Mouse (Mus musculus) neural tube, embryonic 12.5 days (tissue): ENCODE results near the gene Vmn1r118. TPM values are rescaled to one million over a fixed set of nuclear protein-coding genes. Genes with fewer than 3 reads are reported as not detected.
"Not testable (repeated sequence)": the region's sequence is repeated elsewhere in the genome, so short reads cannot be mapped to it uniquely, and the experiment has no call there.

ENCODE experiments used
- ATAC-seq: fragments of 200-750 bp; cut with Nextera tagmentation; 2 replicates; pipeline ENCODE4 v1.8.0; 2017; ENCODE audit warnings: low read depth, mild to moderate bottlenecking, moderate TSS enrichment, moderate library complexity; ENCODE audit not compliant: low FRiP score
- H3K27ac ChIP-seq: fragments of 300-500 bp; sonication (generic); 2 replicates; pipeline ENCODE4 v1.5.1; 2016
- H3K27me3 ChIP-seq: fragments of 300-500 bp; sonication (generic); replicated peaks from 2 replicates; pipeline ENCODE4 v1.6.1; 2016; ENCODE audit warnings: mild to moderate bottlenecking
- H3K36me3 ChIP-seq: fragments of 300-500 bp; sonication (generic); 2 replicates; pipeline ENCODE4 v1.6.1; 2016; ENCODE audit warnings: mild to moderate bottlenecking
- H3K4me1 ChIP-seq: fragments of 300-500 bp; sonication (generic); 2 replicates; pipeline ENCODE4 v1.6.1; 2016
- H3K4me2 ChIP-seq: fragments of 300-500 bp; sonication (generic); replicated peaks from 2 replicates; pipeline ENCODE4 v1.6.1; 2016; ENCODE audit warnings: mild to moderate bottlenecking
- H3K4me3 ChIP-seq: fragments of 300-500 bp; sonication (generic); 2 replicates; pipeline ENCODE4 v1.5.1; 2016
- H3K9ac ChIP-seq: fragments of 300-500 bp; sonication (generic); 2 replicates; pipeline ENCODE4 v1.6.1; 2016; ENCODE audit warnings: mild to moderate bottlenecking
- H3K9me3 ChIP-seq: fragments of 300-500 bp; sonication (generic); 2 replicates; pipeline ENCODE4 v1.6.1; 2016; ENCODE audit warnings: mild to moderate bottlenecking
- WGBS: fragments of 180-500 bp; shearing (Covaris S2); methylation state at CpG from one replicate; pipeline ENCODE4 v1.1.7; 2016; 5-methylcytosine and 5-hydroxymethylcytosine counted together
- polyA plus RNA-seq: library from polyadenylated mRNA; unstranded; fragments of >200 nt; fragmentation: Nextera tagmentation; extraction: Ambion mirVana; gene quantifications from 2 replicates; pipeline ENCODE4 v1.2.1, GENCODE M21; 2016

Vmn1r118 gene
- polyA plus RNA-seq: not detected in 2 replicates

GRCm38 (mm10) chr7:20912247-20912646 is at the start of gene Vmn1r118:
Gene Vmn1r118 (minus strand): TSS chr7:20912347.
- not testable (repeated sequence) for H3K9ac ChIP-seq, H3K4me1 ChIP-seq
- WGBS: no CpG with 5 or more reads among the region's 2 CpGs

GRCm38 (mm10) chr7:20884021-20884420 is 28.1 kb downstream of the Vmn1r118 start, which contains the start of gene Vmn1r117:
Gene Vmn1r117 (minus strand): TSS chr7:20884121.
- not testable (repeated sequence) for H3K9me3 ChIP-seq, H3K4me2 ChIP-seq, ATAC-seq, H3K4me3 ChIP-seq, H3K27ac ChIP-seq, H3K4me1 ChIP-seq, H3K9ac ChIP-seq, H3K36me3 ChIP-seq, H3K27me3 ChIP-seq
- WGBS: no CpG with 5 or more reads among the region's 2 CpGs

More at GRCm38 (mm10) chr7:20912247-20912646, at the start of gene Vmn1r118:
- not testable (repeated sequence) for H3K9me3 ChIP-seq, H3K4me3 ChIP-seq, ATAC-seq, H3K27ac ChIP-seq, H3K27me3 ChIP-seq, H3K4me2 ChIP-seq, H3K36me3 ChIP-seq

GRCm38 (mm10) chr7:20871956-20872355 is 40.2 kb downstream of the Vmn1r118 start, which contains the start of gene Vmn1r116:
Gene Vmn1r116 (plus strand): TSS chr7:20872256.
- not testable (repeated sequence) for ATAC-seq, H3K27ac ChIP-seq, H3K9me3 ChIP-seq, H3K4me1 ChIP-seq, H3K36me3 ChIP-seq, H3K4me3 ChIP-seq, H3K4me2 ChIP-seq, H3K9ac ChIP-seq, H3K27me3 ChIP-seq
- 60% methylated on average over 3 of the region's 3 CpGs for WGBS

Other genes starting within 250 kb of the Vmn1r118 start
- not detected in 2 replicates for gene Vmn1r107, start 243.4 kb downstream of the Vmn1r118 start, polyA plus RNA-seq
- gene Vmn1r111, start 209.1 kb downstream of the Vmn1r118 start, polyA plus RNA-seq: not detected in 2 replicates
- gene Gm10668, start 181.7 kb downstream of the Vmn1r118 start, polyA plus RNA-seq: not detected in 2 replicates
- gene Vmn1r112, start 141.2 kb downstream of the Vmn1r118 start, polyA plus RNA-seq: not detected in 2 replicates
- not detected in 2 replicates for gene Vmn1r113, start 125.1 kb downstream of the Vmn1r118 start, polyA plus RNA-seq
- gene Vmn1r114, start 100.2 kb downstream of the Vmn1r118 start, polyA plus RNA-seq: not detected in 2 replicates
- gene Vmn1r115, start 67.4 kb downstream of the Vmn1r118 start, polyA plus RNA-seq: not detected in 2 replicates
- gene Vmn1r116, start 40.1 kb downstream of the Vmn1r118 start, polyA plus RNA-seq: not detected in 2 replicates
- not detected in 2 replicates for gene Vmn1r117, start 28.2 kb downstream of the Vmn1r118 start, polyA plus RNA-seq
- not detected in 2 replicates for gene Vmn1r119, start 100.1 kb upstream of the Vmn1r118 start, polyA plus RNA-seq
- not detected in 2 replicates for gene Vmn1r120, start 141.4 kb upstream of the Vmn1r118 start, polyA plus RNA-seq
- not detected in 2 replicates for gene Vmn1r121, start 186.2 kb upstream of the Vmn1r118 start, polyA plus RNA-seq
- not detected in 2 replicates for gene Vmn1r122, start 221.8 kb upstream of the Vmn1r118 start, polyA plus RNA-seq
- gene Vmn1r123, start 249.8 kb upstream of the Vmn1r118 start, polyA plus RNA-seq: not detected in 2 replicates